Mouse (Mus musculus): ENCODE data around the gene Cux2.

Cux2 gene

GRCm38 (mm10) chr5:122015149-122015548, 34.8 kb downstream of the Cux2 start:
- DNase-seq, result no peak

- no peak for DNase-seq
Observed at GRCm38 (mm10) chr5:122014671-122015070, 35.2 kb downstream of the Cux2 start.

- no peak for DNase-seq
Observed at GRCm38 (mm10) chr5:122011289-122011688, 38.6 kb downstream of the Cux2 start.

- no peak for DNase-seq
Observed at GRCm38 (mm10) chr5:122007946-122008441, 41.9 kb downstream of the Cux2 start.

GRCm38 (mm10) chr5:122003460-122003859, 46.4 kb downstream of the Cux2 start:
- no peak for DNase-seq

GRCm38 (mm10) chr5:122002148-122002547, 47.8 kb downstream of the Cux2 start:
- DNase-seq, result no peak

GRCm38 (mm10) chr5:122001311-122001710, 48.6 kb downstream of the Cux2 start:
- DNase-seq, result no peak

- peak; percentile 98 for DNase-seq
Observed at GRCm38 (mm10) chr5:122000381-122000780, 49.5 kb downstream of the Cux2 start.

- peak; percentile 99 for DNase-seq
Observed at GRCm38 (mm10) chr5:121998981-121999795, 50.7 kb downstream of the Cux2 start.

GRCm38 (mm10) chr5:121998281-121998680, 51.6 kb downstream of the Cux2 start:
- no peak for DNase-seq

GRCm38 (mm10) chr5:121996701-121997100, 53.2 kb downstream of the Cux2 start:
- DNase-seq, result no peak

GRCm38 (mm10) chr5:121994808-121995207, 55.1 kb downstream of the Cux2 start:
- no peak for DNase-seq

- DNase-seq, result no peak
Observed at GRCm38 (mm10) chr5:121991914-121992313, 58.0 kb downstream of the Cux2 start.

GRCm38 (mm10) chr5:121985855-121986254, 64.0 kb downstream of the Cux2 start:
- DNase-seq, result no peak

- DNase-seq, result no peak
Observed at GRCm38 (mm10) chr5:121981650-121982131, 68.2 kb downstream of the Cux2 start.

- no peak for DNase-seq
Observed at GRCm38 (mm10) chr5:121976331-121976730, 73.6 kb downstream of the Cux2 start.

- DNase-seq, result no peak
Observed at GRCm38 (mm10) chr5:121973541-121973940, 76.4 kb downstream of the Cux2 start.

GRCm38 (mm10) chr5:121972680-121973192, 77.2 kb downstream of the Cux2 start:
- no peak for DNase-seq

GRCm38 (mm10) chr5:121968999-121969398, 80.9 kb downstream of the Cux2 start:
- no peak for DNase-seq

GRCm38 (mm10) chr5:121968416-121968815, 81.5 kb downstream of the Cux2 start:
- no peak for DNase-seq

GRCm38 (mm10) chr5:121967520-121967919, 82.4 kb downstream of the Cux2 start:
- no peak for DNase-seq

GRCm38 (mm10) chr5:121966940-121967339, 83.0 kb downstream of the Cux2 start:
- DNase-seq, result no peak

- DNase-seq, result no peak
Observed at GRCm38 (mm10) chr5:121962974-121963373, 86.9 kb downstream of the Cux2 start.

- DNase-seq, result peak; percentile 94
Observed at GRCm38 (mm10) chr5:121962359-121962758, 87.5 kb downstream of the Cux2 start.

Measured in heart, adult 11 months (tissue).